Mouse (Mus musculus) liver, embryonic 16.5 days (tissue): ENCODE results near the gene Mid2. TPM values are rescaled to one million over a fixed set of nuclear protein-coding genes. Genes with fewer than 3 reads are reported as not detected.
"Not testable (repeated sequence)": the region's sequence is repeated elsewhere in the genome, so short reads cannot be mapped to it uniquely, and the experiment has no call there.

Experiments
- ATAC-seq: fragments of 200-750 bp; cut with Nextera tagmentation; 2 replicates; pipeline ENCODE4 v1.8.0; 2017; ENCODE audit warnings: low read depth, mild to moderate bottlenecking, moderate number of reproducible peaks, moderate library complexity
- H3K27ac ChIP-seq: fragments of 300-500 bp; sonication (generic); 2 replicates; pipeline ENCODE4 v1.5.1; 2014; ENCODE audit warnings: mild to moderate bottlenecking, low read length
- H3K27me3 ChIP-seq: fragments of 300-500 bp; sonication (generic); 2 replicates; pipeline ENCODE4 v1.6.1; 2014; ENCODE audit warnings: low read depth, low read length, mixed read lengths; ENCODE audit not compliant: control insufficient read depth, insufficient read depth
- H3K36me3 ChIP-seq: fragments of 300-500 bp; sonication (generic); 2 replicates; pipeline ENCODE4 v1.6.1; 2014; ENCODE audit warnings: mild to moderate bottlenecking; ENCODE audit not compliant: control insufficient read depth, insufficient read depth
- H3K4me1 ChIP-seq: fragments of 300-500 bp; sonication (generic); 2 replicates; pipeline ENCODE4 v1.6.1; 2014; ENCODE audit warnings: low read depth, low read length, mixed read lengths; ENCODE audit not compliant: control insufficient read depth
- H3K4me2 ChIP-seq: fragments of 300-500 bp; sonication (generic); 2 replicates; pipeline ENCODE4 v1.6.1; 2014; ENCODE audit warnings: low read depth, low read length, mixed read lengths
- H3K4me3 ChIP-seq: fragments of 300-500 bp; sonication (generic); 2 replicates; pipeline ENCODE4 v1.5.1; 2014; ENCODE audit warnings: low read depth, mild to moderate bottlenecking, low read length
- H3K9ac ChIP-seq: fragments of 300-500 bp; sonication (generic); 2 replicates; pipeline ENCODE4 v1.6.1; 2014; ENCODE audit warnings: low read depth, low read length
- H3K9me3 ChIP-seq: fragments of 300-500 bp; sonication (generic); replicated peaks from 2 replicates; pipeline ENCODE4 v1.6.1; 2016; ENCODE audit warnings: low read length; ENCODE audit not compliant: control insufficient read depth
- WGBS: fragments of 180-500 bp; shearing (Covaris S2); extraction: QIAGEN DNeasy Blood & Tissue Kit; methylation state at CpG from one replicate; pipeline ENCODE4 v1.1.7; 2014; ENCODE audit not compliant: insufficient replicate concordance; 5-methylcytosine and 5-hydroxymethylcytosine counted together
- polyA plus RNA-seq: library from polyadenylated mRNA; unstranded; fragments of >200 nt; fragmentation: Nextera tagmentation; extraction: Ambion mirVana; gene quantifications from 2 replicates; pipeline ENCODE4 v1.2.1, GENCODE M21; 2015

Gene Mid2
- polyA plus RNA-seq, 1 experiment from 2014 or later = 0.40 TPM

DNA sequence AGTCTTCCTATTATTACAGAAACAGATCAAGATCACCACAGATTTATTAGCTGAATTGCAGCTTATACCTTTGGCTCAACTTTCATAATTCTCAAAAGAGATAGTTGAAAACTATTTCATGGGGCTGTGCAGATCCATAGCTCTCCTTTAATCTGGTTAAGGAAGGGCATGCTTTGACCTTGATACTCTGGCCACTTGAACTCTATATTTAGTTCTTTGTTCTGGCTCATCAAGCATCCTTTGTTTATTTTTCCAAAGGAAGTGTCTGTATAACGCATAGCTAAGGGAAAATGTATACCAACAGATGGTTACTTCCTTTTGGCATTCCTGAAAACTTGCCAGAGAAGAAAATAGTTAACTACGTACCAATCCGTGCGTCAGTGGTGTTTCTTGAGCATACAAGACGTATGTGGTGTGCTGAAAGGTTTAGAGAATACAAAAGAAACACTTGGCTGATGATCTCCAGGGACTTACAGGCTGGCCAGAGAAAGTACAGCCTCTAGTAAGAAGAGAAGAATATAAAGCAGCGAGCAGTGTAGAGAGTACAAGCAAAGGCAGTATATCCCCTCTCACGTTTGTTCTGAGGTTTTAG lies 33.6 kb downstream of the Mid2 start:
- not testable (repeated sequence) for H3K36me3 ChIP-seq, H3K9me3 ChIP-seq, H3K9ac ChIP-seq, H3K4me1 ChIP-seq, H3K4me3 ChIP-seq, ATAC-seq, H3K27me3 ChIP-seq, H3K4me2 ChIP-seq, H3K27ac ChIP-seq
- WGBS = 41% methylated on average over 6 of the region's 7 CpGs

DNA sequence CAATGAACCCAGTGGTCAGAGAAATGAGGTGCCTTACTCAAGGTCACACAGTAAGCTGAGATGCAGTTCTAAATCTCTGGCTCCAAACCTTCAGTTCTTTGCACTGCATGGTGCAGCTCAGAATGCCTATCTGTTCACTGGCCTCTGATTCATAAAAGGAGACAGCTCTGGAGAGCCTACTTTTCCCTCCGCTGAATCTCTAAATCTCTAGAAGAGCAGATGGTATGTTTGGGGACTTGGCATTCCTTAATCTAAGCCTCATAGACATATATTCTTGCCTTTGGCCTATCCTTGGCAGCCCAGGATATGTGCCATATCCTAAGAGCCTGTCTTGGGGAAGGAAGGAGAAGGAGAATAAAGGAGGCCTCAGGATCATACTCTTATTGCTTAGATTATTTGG lies 38.8 kb downstream of the Mid2 start:
- Histone ChIP-seq H3K27ac (no peak overlapping the region), H3K4me2 (no peak overlapping the region), H3K9ac (no peak overlapping the region), H3K36me3 (no peaks in the 10 kb centered on the region), H3K27me3 (no peaks in the 10 kb centered on the region), H3K4me3 (no peak overlapping the region), H3K4me1 (no peaks in the 10 kb centered on the region), H3K9me3 (no peaks in the 10 kb centered on the region)
- WGBS = 78% methylated on average over 1 of the region's 1 CpGs
- no peak for ATAC-seq

DNA sequence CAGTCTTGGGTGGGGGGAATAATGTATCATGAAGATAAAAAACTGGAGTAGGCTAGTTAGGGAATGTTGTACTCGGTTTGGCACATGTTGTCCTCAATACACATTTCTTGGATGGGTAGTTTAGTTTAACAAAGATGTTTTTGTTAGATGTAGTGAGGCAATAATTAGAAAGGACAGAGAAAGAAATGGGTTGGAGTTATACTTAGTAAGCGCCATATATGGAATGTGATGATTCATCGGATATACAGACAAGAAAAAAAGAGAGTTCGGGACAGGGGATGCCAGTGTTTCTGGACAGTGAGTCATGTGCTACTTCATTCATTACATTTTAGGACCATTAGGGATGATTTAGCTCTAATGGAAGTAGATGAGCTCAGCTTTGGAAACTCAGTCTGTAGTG lies 41.7 kb downstream of the Mid2 start:
- Histone ChIP-seq H3K9me3 (no peaks in the 10 kb centered on the region), H3K27ac (no peak overlapping the region), H3K9ac (no peak overlapping the region), H3K4me1 (no peaks in the 10 kb centered on the region), H3K27me3 (no peaks in the 10 kb centered on the region), H3K4me3 (no peak overlapping the region), H3K36me3 (no peaks in the 10 kb centered on the region), H3K4me2 (no peak overlapping the region)
- ATAC-seq = no peak
- 67% methylated on average over 4 of the region's 4 CpGs for WGBS

DNA sequence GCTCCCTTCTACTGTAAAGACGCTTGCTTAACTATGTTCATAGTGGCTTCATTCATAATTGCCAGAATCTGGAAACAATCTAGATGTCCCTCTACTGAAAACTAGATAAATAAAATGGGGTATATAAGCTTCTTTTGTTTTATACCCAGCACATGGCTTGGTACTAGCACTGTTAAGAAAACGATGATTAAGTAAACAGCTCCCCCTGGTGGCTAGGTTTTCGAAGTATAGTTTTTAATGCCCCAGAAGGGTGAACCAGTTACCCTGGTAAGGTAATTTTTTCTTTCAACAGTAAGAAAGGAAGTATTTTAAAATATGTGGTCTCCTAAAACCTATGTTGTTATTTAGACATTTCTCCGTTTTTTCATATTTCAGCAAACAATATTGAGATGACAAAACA lies 58.0 kb downstream of the Mid2 start:
- Histone ChIP-seq H3K4me2 (no peak overlapping the region), H3K9ac (no peak overlapping the region), H3K27ac (no peak overlapping the region), H3K27me3 (no peaks in the 10 kb centered on the region), H3K4me3 (no peak overlapping the region), H3K9me3 (no peaks in the 10 kb centered on the region), H3K36me3 (no peaks in the 10 kb centered on the region), H3K4me1 (no peaks in the 10 kb centered on the region)
- WGBS = 35% methylated on average over 4 of the region's 4 CpGs
- no peak for ATAC-seq

- Histone ChIP-seq H3K9ac (no peak overlapping the region), H3K36me3 (no peaks in the 10 kb centered on the region), H3K27ac (no peak overlapping the region), H3K4me2 (no peak overlapping the region), H3K27me3 (no peaks in the 10 kb centered on the region), H3K9me3 (no peaks in the 10 kb centered on the region), H3K4me1 (no peaks in the 10 kb centered on the region), H3K4me3 (no peak overlapping the region)
- no peak for ATAC-seq
Measured at GRCm38 (mm10) chrX:140738986-140739385, 74.6 kb downstream of the Mid2 start.

DNA sequence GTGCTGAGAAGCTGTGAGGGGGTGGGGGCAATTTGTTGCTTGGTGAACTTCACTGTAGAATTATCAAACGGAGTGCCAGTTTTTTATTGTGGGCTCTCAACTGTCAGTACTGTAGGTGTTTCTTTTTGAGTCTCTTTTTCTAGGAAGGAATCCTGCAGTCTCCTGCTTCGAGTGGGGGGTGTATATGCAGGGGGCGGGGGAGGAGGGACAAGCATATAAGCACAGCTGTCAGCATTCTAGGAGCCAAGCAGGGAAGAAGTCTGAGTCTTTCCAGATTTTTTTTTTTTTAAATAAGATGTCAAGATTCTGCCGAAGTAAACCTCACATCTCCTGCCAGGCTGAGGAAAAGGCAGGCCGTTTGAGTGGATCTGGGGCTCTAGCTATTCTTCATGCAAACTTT lies 78.8 kb downstream of the Mid2 start:
- no peak for ATAC-seq
- H3K27me3 ChIP-seq = no peaks in the 10 kb centered on the region
- no peak overlapping the region for H3K9ac ChIP-seq
- H3K4me3 ChIP-seq = no peak overlapping the region
- no peaks in the 10 kb centered on the region for H3K9me3 ChIP-seq
- H3K27ac ChIP-seq = no peak overlapping the region
- no peak overlapping the region for H3K4me2 ChIP-seq
- WGBS = 39% methylated on average over 5 of the region's 5 CpGs
- H3K36me3 ChIP-seq = no peaks in the 10 kb centered on the region
- no peaks in the 10 kb centered on the region for H3K4me1 ChIP-seq

DNA sequence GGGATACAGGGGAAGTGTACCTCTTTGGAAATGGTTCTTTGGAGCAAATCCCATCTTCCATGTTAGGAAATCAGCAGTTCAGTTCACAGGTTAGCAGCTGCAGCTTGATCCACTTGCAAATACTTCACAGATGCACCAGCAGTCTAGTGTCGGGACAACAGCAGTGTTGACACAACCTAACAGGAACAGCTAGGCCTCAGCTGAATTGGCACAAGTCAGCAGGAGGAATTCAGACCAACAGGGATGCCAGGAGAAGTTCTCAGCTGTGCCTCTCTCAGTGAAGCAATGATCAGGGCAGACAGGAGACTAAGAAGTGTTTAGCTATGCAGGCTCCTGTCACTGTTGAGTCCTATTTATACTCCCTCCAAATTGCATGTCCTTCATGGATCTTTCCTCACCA lies 105.4 kb downstream of the Mid2 start:
- H3K27me3 ChIP-seq = no peaks in the 10 kb centered on the region
- H3K27ac ChIP-seq = no peak overlapping the region
- no peak overlapping the region for H3K9ac ChIP-seq
- H3K4me1 ChIP-seq = no peaks in the 10 kb centered on the region
- H3K9me3 ChIP-seq = no peaks in the 10 kb centered on the region
- no peak overlapping the region for H3K4me3 ChIP-seq
- no peaks in the 10 kb centered on the region for H3K36me3 ChIP-seq
- 56% methylated on average over 1 of the region's 1 CpGs for WGBS
- no peak overlapping the region for H3K4me2 ChIP-seq
- no peak for ATAC-seq

DNA sequence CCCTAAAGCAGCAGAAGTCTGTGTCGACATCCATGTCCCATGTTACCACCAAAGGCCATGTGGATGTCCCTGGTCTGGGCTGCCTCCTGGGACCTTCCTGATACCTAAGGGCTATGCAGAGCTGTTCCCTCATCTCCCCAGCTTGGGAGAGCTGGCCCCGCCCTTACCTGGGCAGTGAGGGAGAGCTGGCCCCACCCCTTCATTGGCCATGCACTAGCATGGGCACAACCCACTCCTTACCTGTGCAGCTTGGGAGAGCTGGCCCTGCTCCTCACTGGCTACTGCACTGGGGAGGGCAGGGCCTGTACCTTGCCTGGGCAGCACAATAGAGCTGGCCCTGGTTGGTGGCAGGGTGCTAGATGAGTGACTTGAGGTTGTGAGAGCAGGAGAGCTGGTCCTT lies 140.9 kb downstream of the Mid2 start:
- no peaks in the 10 kb centered on the region for H3K27me3 ChIP-seq
- H3K36me3 ChIP-seq = no peaks in the 10 kb centered on the region
- no peaks in the 10 kb centered on the region for H3K4me1 ChIP-seq
- WGBS = 46% methylated on average over 2 of the region's 2 CpGs
- no peak overlapping the region for H3K4me3 ChIP-seq
- H3K27ac ChIP-seq = no peak overlapping the region
- H3K9me3 ChIP-seq = no peaks in the 10 kb centered on the region
- no peak overlapping the region for H3K9ac ChIP-seq
- no peak overlapping the region for H3K4me2 ChIP-seq
- no peak for ATAC-seq

GRCm38 (mm10) chrX:140813312-140814006 lies 149.1 kb downstream of the Mid2 start, which contains the start of gene Tex13b:
Gene Tex13b, minus strand, starts transcription at chrX:140813433.
- Histone ChIP-seq H3K36me3 (no peaks in the 10 kb centered on the region), H3K27ac (no peak within 1 kb of the TSS), H3K4me1 (no peaks in the 10 kb centered on the region), H3K27me3 (no peaks in the 10 kb centered on the region), H3K9me3 (no peaks in the 10 kb centered on the region), H3K4me2 (no peak within 1 kb of the TSS), H3K4me3 (no peak within 1 kb of the TSS), H3K9ac (no peak within 1 kb of the TSS)
- ATAC-seq = no peak
- WGBS = 79% methylated on average over 22 of the region's 22 CpGs
